Mouse (Mus musculus) erythroblast, embryonic 14.5 days (primary cell): ENCODE measurements around the gene Hfe.

Experiments used
- GATA1 ChIP-seq: IDR thresholded peaks from 2 replicates; pipeline ENCODE4 v1.6.1; 2012; ENCODE audit warnings: low read length, inconsistent platforms, mixed read lengths
- TAL1 ChIP-seq: IDR thresholded peaks from 3 replicates; pipeline ENCODE4 v1.6.1; 2012; ENCODE audit warnings: low read length, inconsistent platforms, mixed read lengths

DNA sequence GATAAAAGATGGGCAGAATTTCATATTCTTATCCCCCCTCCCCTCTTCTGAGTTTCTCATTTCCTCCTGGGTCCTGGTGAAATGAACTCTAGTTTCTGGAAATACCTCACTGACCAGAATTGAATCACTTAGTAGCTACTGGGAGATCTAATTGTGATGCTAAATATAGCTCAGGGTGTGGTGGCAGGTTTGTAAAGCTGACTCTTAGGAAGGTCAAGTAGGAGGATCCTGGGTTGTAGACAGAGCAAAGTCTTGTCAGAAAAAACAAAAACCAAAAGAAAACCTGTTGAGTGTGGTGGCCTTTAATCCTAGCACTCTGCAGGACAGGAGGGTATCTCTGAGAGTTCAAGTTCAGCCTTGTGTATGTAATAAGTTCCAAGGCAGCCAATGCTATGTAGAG, 31.4 kb upstream of the Hfe start:
- no peak for TF ChIP-seq GATA1
- no peak for TF ChIP-seq TAL1
